Mouse (Mus musculus) CH12.LX (cell line): ENCODE measurements around the gene Vmn1r21.

ENCODE experiments used
- CTCF ChIP-seq, 2 experiments: IDR thresholded peaks in 1 of 2; conservative IDR thresholded peaks in 1 of 2; 2 replicates each; pipeline ENCODE4 v1.5.1; 2011 to 2012; ENCODE audit warnings: low read depth in 2 of 2, low read length in 2 of 2, improper control_type of control experiment in 1 of 2, inconsistent platforms in 1 of 2, mild to moderate bottlenecking in 1 of 2, moderate library complexity in 1 of 2
- EP300 ChIP-seq: IDR thresholded peaks from 2 replicates; pipeline ENCODE4 v1.6.1; 2011; ENCODE audit warnings: low read length, improper control_type of control experiment
- MXI1 ChIP-seq: IDR thresholded peaks from 2 replicates; pipeline ENCODE4 v1.6.1; 2011; ENCODE audit warnings: mild to moderate bottlenecking, low read depth, low read length, improper control_type of control experiment
- MYC ChIP-seq: IDR thresholded peaks from 2 replicates; pipeline ENCODE4 v1.6.1; 2011; ENCODE audit warnings: low read depth, mild to moderate bottlenecking, improper control_type of control experiment, low read length
- NELFE ChIP-seq: IDR thresholded peaks from 2 replicates; pipeline ENCODE4 v1.6.1; 2011; ENCODE audit warnings: low read depth, low read length, improper control_type of control experiment
- PAX5 ChIP-seq: IDR thresholded peaks from 2 replicates; pipeline ENCODE4 v1.6.1; 2012; ENCODE audit warnings: low read length, inconsistent platforms, mixed read lengths
- POLR2A ChIP-seq: IDR thresholded peaks from 2 replicates; pipeline ENCODE4 v1.6.1; 2011; ENCODE audit warnings: low read depth, mild to moderate bottlenecking, improper control_type of control experiment, low read length
- POLR2AphosphoS2 ChIP-seq: IDR thresholded peaks from 2 replicates; pipeline ENCODE4 v1.6.1; 2011; ENCODE audit warnings: low read depth, low read length, improper control_type of control experiment
- RCOR1 ChIP-seq: conservative IDR thresholded peaks from 2 replicates; pipeline ENCODE4 v1.6.1; 2012; ENCODE audit warnings: low read depth, mild to moderate bottlenecking, inconsistent platforms, low read length, improper control_type of control experiment
- UBTF ChIP-seq: IDR thresholded peaks from 2 replicates; pipeline ENCODE4 v1.6.1; 2012; ENCODE audit warnings: low read depth, mild to moderate bottlenecking, inconsistent platforms, low read length, improper control_type of control experiment, moderate library complexity
- USF1 ChIP-seq: IDR thresholded peaks from 2 replicates; pipeline ENCODE4 v1.6.1; 2014; ENCODE audit warnings: low read depth, mild to moderate bottlenecking, inconsistent platforms, low read length, improper control_type of control experiment
- ZMIZ1 ChIP-seq: IDR thresholded peaks from 2 replicates; pipeline ENCODE4 v1.6.1; 2012; ENCODE audit warnings: low read depth, mild to moderate bottlenecking, inconsistent platforms, low read length, improper control_type of control experiment

DNA sequence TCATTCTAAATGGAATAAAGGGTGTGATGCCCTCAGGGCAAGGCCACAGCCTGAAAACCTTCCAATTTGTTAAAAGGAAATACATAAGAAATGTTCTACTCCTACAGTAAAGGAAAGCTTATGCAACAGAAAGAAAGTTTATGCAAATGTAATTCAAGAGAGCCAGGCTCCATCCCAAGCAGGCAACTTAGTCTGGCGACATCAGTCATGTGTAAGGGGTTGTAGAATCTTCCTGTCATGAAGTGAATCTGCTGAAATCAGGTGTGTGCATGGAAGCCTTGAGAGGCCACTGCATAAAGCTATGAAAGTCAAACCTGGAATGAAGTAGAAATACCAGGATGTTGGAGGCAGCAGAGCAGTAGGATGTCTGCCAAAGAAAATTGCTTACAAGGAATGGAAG lies 51.2 kb downstream of the Vmn1r21 start:
- TF ChIP-seq CTCF (conservative IDR thresholded peaks at IDR 0.05 in 1 of 2, IDR thresholded peaks at IDR 0.05 in 1 of 2; ENCODE audit: low read depth in 2 of 2, low read length in 2 of 2), result no peak
- TF ChIP-seq MYC, result no peak
- no peak for TF ChIP-seq RCOR1
- no peak for TF ChIP-seq NELFE
- no peak for TF ChIP-seq USF1
- no peak for TF ChIP-seq MXI1
- no peak for TF ChIP-seq EP300
- TF ChIP-seq UBTF, result no peak
- no peak for TF ChIP-seq ZMIZ1
- no peak for TF ChIP-seq PAX5
- TF ChIP-seq POLR2AphosphoS2, result no peak
- TF ChIP-seq POLR2A, result no peak
